ENCODE assay signal across 8 mouse cellular contexts in the genomic region with DNA sequence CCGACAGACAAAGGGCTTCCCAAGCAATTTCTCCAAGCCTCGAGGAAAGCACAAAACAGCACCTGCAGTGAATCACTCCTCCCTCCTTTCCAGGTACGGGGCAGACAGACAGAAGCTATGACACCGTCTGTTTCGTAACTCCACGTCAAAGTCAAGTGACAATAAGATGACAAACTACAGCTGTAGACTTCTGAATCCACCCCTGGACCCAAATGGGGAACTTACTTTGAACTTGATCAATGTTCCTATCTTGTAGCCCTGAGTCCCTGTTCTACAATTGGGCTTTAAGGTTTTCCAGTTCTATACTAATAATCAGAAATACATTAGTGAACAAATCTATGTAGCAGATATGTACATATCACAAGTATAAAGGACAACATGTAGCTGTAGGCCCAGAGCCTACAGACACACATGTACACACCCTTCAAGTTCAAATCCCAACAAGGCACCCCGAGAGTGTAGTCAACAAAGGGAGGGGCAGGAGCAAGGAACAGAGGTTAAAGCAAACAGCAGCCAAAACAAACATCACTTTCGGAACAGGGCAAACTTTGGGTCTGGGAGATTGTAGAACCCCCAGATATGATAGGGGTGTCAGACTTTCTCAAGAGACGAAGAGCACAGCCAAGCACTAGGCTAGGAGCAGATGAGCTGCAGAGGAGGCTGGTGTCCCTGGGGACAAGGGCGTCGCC. TPM values are rescaled to one million over a fixed set of nuclear protein-coding genes. Genes with fewer than 3 reads are reported as not detected.
DNase-seq lines count a peak whose midpoint lies in the region; ATAC-seq lines count a peak whose summit lies in the region.

No protein-coding gene starts in this region.

- WGBS in lung, embryonic 15.5 days = 46% methylated on average over 11 of the region's 11 CpGs
- WGBS in forebrain, embryonic 12.5 days = 60% methylated on average over 9 of the region's 11 CpGs
- WGBS in limb, embryonic 15.5 days = 45% methylated on average over 11 of the region's 11 CpGs
- 52% methylated on average over 11 of the region's 11 CpGs for WGBS in neural tube, embryonic 14.5 days

- H3K9me3 ChIP-seq in lung, embryonic 15.5 days = no peaks in the 10 kb centered on the region
- H3K9me3 ChIP-seq in forebrain, embryonic 12.5 days = no peaks in the 10 kb centered on the region
- H3K9me3 ChIP-seq in limb, embryonic 15.5 days = no peaks in the 10 kb centered on the region
- no peaks in the 10 kb centered on the region for H3K9me3 ChIP-seq in neural tube, embryonic 14.5 days (ENCODE audit: control insufficient read depth, low read length)

- H3K4me3 ChIP-seq in lung, embryonic 15.5 days = peak overlapping the region; percentile 56
- H3K4me3 ChIP-seq in forebrain, embryonic 12.5 days (replicated peaks) = peak overlapping the region; percentile 56
- peak overlapping the region; percentile 56 for H3K4me3 ChIP-seq in limb, embryonic 15.5 days
- H3K4me3 ChIP-seq in neural tube, embryonic 14.5 days (ENCODE audit: low read depth, low read length) = peak overlapping the region; percentile 52

- peak overlapping the region; percentile 92 for H3K4me2 ChIP-seq in lung, embryonic 15.5 days
- H3K4me2 ChIP-seq in forebrain, embryonic 12.5 days = peak overlapping the region; percentile 75
- H3K4me2 ChIP-seq in limb, embryonic 15.5 days = peak overlapping the region; percentile 76
- peak overlapping the region; percentile 50 for H3K4me2 ChIP-seq in neural tube, embryonic 14.5 days (ENCODE audit: low read depth, low read length)

- H3K36me3 ChIP-seq in lung, embryonic 15.5 days = no peaks in the 10 kb centered on the region
- no peaks in the 10 kb centered on the region for H3K36me3 ChIP-seq in forebrain, embryonic 12.5 days (replicated peaks)
- H3K36me3 ChIP-seq in limb, embryonic 15.5 days = no peaks in the 10 kb centered on the region
- no peaks in the 10 kb centered on the region for H3K36me3 ChIP-seq in neural tube, embryonic 14.5 days (ENCODE audit: control insufficient read depth, insufficient read depth, low read length)

- peaks cover 21% of the 10 kb centered on the region; the same call in 1 of the 2 replicates for H3K27me3 ChIP-seq in lung, embryonic 15.5 days
- peaks cover 44% of the 10 kb centered on the region for H3K27me3 ChIP-seq in forebrain, embryonic 12.5 days
- peaks cover 12% of the 10 kb centered on the region; the same call in 1 of the 2 replicates for H3K27me3 ChIP-seq in limb, embryonic 15.5 days
- no peaks in the 10 kb centered on the region for H3K27me3 ChIP-seq in neural tube, embryonic 14.5 days (ENCODE audit: control insufficient read depth, insufficient read depth, low read length)

- H3K4me1 ChIP-seq in lung, embryonic 15.5 days = no peaks in the 10 kb centered on the region
- H3K4me1 ChIP-seq in forebrain, embryonic 12.5 days = no peaks in the 10 kb centered on the region
- H3K4me1 ChIP-seq in limb, embryonic 15.5 days = no peaks in the 10 kb centered on the region
- no peaks in the 10 kb centered on the region for H3K4me1 ChIP-seq in neural tube, embryonic 14.5 days (ENCODE audit: control insufficient read depth, insufficient read depth, low read length)

- no peak overlapping the region for H3K27ac ChIP-seq in lung, embryonic 15.5 days
- no peak overlapping the region for H3K27ac ChIP-seq in forebrain, embryonic 12.5 days
- H3K27ac ChIP-seq in limb, embryonic 15.5 days = no peak overlapping the region
- no peak overlapping the region for H3K27ac ChIP-seq in neural tube, embryonic 14.5 days (ENCODE audit: low read depth, low read length)

- no peak for ATAC-seq in lung, embryonic 15.5 days (ENCODE audit: borderline replicate concordance, extremely low read depth, low FRiP score, low TSS enrichment)
- peak; percentile 43; the same call in 1 of the 2 replicates for ATAC-seq in forebrain, embryonic 12.5 days (ENCODE audit: low FRiP score)
- no peak for ATAC-seq in limb, embryonic 15.5 days (ENCODE audit: insufficient number of reproducible peaks, low FRiP score, low TSS enrichment, low read depth)
- peak; percentile 61 for ATAC-seq in neural tube, embryonic 14.5 days (ENCODE audit: low read depth)

- no peak overlapping the region for H3K9ac ChIP-seq in lung, embryonic 15.5 days
- no peak overlapping the region for H3K9ac ChIP-seq in forebrain, embryonic 12.5 days
- no peak overlapping the region for H3K9ac ChIP-seq in limb, embryonic 15.5 days
- peak overlapping the region; percentile 53; the same call in 1 of the 2 replicates for H3K9ac ChIP-seq in neural tube, embryonic 14.5 days (replicated peaks; ENCODE audit: low read depth, low read length)

- DNase-seq in lung, postnatal 14 days = no peak
- no peak for DNase-seq in urinary bladder, adult 18-20 months (ENCODE audit: low spot score in 2 of 2)
- DNase-seq in frontal cortex, postnatal 36 days (ENCODE audit: low spot score in 2 of 2) = no peak
- no peak for DNase-seq in left cerebral cortex, adult 11 months (ENCODE audit: low spot score)

RNA-seq across cellular contexts. Expression of a gene that starts 0.9 kb away (rescaled TPM):
- 0.52 and 0.61 TPM in 2 replicates for polyA plus RNA-seq in lung, embryonic 15.5 days (2015; fragmentation: Nextera tagmentation; extraction: Ambion mirVana)
- 1.4 and 1.5 TPM in 2 replicates for polyA plus RNA-seq in forebrain, embryonic 12.5 days (2016; fragmentation: Nextera tagmentation; extraction: Ambion mirVana)
- polyA plus RNA-seq in limb, embryonic 15.5 days (2015; fragmentation: Nextera tagmentation; extraction: Ambion mirVana) = 2.1 and 2.9 TPM in 2 replicates
- polyA plus RNA-seq in neural tube, embryonic 14.5 days (2014; fragmentation: Nextera tagmentation; extraction: Ambion mirVana) = 3.6 and 4.0 TPM in 2 replicates

Comparison
In these comparisons a context has a peak if more than half of its experiments do, and no peak if none do; other contexts are left out.
1. ATAC-seq: peak in forebrain, embryonic 12.5 days (single experiment) and neural tube, embryonic 14.5 days (single experiment); none in lung, embryonic 15.5 days (single experiment) and limb, embryonic 15.5 days (single experiment).
2. Peak in every context shown above with its lines, with median percentiles within 50 percentile points of each other: H3K4me2 ChIP-seq and H3K4me3 ChIP-seq.